Mouse (Mus musculus): ENCODE measurements around the gene Thoc2.
"Not testable (repeated sequence)": the region's sequence is repeated elsewhere in the genome, so short reads cannot be mapped to it uniquely, and the experiment has no call there.

Thoc2 gene

DNA sequence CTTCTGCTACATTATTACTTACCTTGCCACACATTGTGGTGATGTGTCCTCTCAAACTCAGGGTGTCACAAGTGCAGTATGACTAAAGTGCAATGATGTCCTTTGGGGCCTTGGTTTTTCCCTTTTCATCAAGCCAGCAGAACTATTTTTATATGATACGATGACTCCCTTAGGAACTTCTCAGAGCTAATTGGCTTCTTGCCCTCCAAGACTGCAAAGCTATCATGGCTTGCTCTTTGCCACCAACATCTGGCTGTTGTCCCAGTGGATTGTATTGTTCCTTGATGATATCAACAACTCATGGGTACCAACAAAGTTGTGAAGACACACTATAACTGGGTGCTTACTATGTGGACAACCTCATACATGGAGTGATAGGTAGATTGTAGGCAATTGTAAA is at the start of gene Thoc2:
Gene Thoc2 (minus strand): TSS at position 101 of the 400 bp plus-strand sequence.
- no peak for DNase-seq (ENCODE audit: low spot score)

- DNase-seq (ENCODE audit: low spot score), result no peak
These were observed 49.6 kb upstream of the Thoc2 start for GRCm38 (mm10) chrX:41970096-41970495.

- DNase-seq (ENCODE audit: low spot score), result no peak
These were observed 48.9 kb upstream of the Thoc2 start for GRCm38 (mm10) chrX:41969341-41969740.

- no peak for DNase-seq (ENCODE audit: low spot score)
These were observed 36.7 kb upstream of the Thoc2 start for GRCm38 (mm10) chrX:41957161-41957560.

- no peak for DNase-seq (ENCODE audit: low spot score)
These were observed 21.4 kb upstream of the Thoc2 start for GRCm38 (mm10) chrX:41941840-41942239.

DNA sequence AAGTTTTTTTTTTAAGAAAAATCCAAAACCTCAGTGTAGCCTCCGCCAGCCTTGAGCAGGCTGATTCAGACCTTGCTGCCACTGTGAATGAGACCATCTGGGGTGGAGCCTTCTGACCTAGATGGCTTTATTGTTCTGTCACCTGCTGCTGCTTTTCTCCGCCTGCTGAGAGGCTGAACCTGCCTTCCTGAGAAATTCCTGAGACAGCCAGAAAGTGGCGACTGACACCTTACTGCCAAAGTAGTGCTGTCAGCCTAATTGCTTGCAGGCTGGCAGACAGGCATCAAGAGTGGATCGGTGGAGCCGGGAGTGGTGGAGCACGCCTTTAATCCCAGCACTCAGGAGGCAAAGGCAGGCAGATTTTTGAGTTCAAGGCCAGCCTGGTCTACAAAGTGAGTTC is 11.3 kb upstream of the Thoc2 start:
- DNase-seq (ENCODE audit: low spot score), result not testable (repeated sequence)

DNA sequence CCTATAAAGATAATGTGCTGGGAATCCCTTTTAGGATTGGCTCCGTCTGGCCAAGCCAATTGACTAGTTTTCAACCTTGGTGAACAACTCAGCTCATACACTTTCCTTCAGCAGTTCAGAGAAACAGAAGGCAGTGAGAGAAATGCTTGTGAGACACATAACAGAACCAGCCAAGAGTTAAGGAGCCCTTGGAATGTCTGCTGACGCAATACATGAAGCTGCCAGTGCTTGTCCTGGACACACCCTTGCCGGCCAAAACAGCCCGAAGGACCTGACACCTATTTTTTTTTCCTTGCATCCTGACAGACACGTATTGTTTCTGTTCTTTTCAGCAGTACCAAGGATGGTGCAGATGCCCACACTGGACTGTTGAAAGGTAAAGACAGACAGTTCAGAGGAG is 4.2 kb upstream of the Thoc2 start:
- DNase-seq (ENCODE audit: low spot score), result no peak

GRCm38 (mm10) chrX:41912061-41912401 is 8.4 kb downstream of the Thoc2 start:
- DNase-seq (ENCODE audit: low spot score), result peak; percentile 2

DNA sequence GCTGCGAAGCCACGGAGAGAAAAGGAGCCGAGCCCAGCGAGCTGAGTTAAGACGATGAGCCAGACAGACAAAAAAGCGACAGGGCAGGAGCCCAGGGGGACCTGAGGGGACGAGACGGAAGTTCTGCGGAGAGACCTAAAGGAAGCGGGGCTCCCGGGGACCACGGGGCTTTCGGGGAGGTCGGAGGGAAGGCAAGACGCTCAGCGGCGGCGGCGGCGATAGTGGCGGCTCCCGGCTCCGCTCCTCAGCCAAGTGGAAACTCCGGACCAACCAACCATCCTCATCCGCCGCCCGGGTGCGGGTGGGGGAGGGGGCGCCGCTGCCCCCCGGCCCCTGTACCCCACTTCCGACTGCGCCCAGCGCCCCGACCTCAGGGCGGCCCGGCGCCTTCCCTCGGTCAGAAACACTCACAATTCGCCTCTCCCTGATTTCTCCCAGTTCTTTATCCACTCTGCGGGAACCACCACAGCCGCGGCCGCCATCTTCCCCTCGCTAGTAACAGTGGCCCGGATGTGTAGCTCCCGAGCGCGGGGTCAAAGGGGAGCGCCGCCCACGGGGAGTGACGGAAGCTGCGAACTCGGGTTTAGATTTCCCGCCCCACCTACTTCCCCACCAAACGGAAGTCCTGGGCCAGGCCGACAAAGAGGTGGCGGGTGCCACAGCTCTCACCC is 8.9 kb downstream of the Thoc2 start:
- peak; percentile 90 for DNase-seq (ENCODE audit: low spot score)

GRCm38 (mm10) chrX:41910981-41911380 is 9.5 kb downstream of the Thoc2 start:
- DNase-seq (ENCODE audit: low spot score), result peak; percentile 3

DNA sequence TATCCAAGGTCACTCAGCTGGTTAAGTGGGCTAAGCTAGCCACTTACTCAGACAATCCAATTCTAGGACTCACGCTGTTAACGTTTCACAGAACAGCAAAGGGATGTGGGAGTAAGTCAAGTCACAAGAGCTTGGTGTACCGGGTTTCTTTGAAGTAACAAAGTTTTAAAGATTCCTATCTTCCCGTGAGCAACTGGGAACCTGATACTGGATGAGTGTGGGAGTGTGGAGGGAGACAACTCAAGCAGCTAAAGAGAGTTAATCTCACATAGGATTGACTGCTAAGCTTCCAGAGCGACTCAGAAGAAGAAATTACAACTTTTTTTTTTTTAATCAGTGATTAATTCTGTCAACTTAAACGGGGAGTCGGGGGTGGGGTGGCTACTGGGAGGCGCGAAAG is 10.0 kb downstream of the Thoc2 start:
- no peak for DNase-seq (ENCODE audit: low spot score)

GRCm38 (mm10) chrX:41884759-41885505 is 35.5 kb downstream of the Thoc2 start:
- no peak for DNase-seq (ENCODE audit: low spot score)

GRCm38 (mm10) chrX:41876581-41876980 is 43.9 kb downstream of the Thoc2 start:
- DNase-seq (ENCODE audit: low spot score), result no peak

GRCm38 (mm10) chrX:41837823-41838222 is 82.7 kb downstream of the Thoc2 start:
- DNase-seq (ENCODE audit: low spot score), result no peak

GRCm38 (mm10) chrX:41805592-41805991 is 114.9 kb downstream of the Thoc2 start:
- no peak for DNase-seq (ENCODE audit: low spot score)

DNA sequence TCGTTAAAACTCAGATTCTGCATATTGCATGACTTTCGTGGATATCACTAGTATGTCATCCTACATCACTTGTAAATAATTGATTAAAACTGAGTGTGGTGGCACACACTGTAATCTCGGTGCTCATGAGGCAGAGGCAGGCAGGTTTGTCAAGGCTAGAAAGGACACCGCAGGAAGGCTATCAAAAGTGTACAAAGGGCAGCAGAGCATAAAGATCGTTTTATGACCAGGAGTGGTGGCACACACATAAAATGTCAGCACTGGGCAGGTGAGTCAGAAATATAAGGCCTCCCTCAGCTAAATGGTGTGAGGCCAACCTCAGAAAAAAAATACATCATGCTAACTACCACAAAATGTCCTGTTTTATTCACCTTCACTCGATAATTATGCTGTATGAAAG is 127.2 kb downstream of the Thoc2 start:
- no peak for DNase-seq (ENCODE audit: low spot score)

Data from layer of hippocampus, adult 11-12 months (tissue).